Mouse (Mus musculus): ENCODE measurements around the gene Aasdh. TPM values are rescaled to one million over a fixed set of nuclear protein-coding genes. Genes with fewer than 3 reads are reported as not detected.

Gene Aasdh
- polyA plus RNA-seq, 1 experiment from 2014 or later, result 5.8 TPM

- Histone ChIP-seq H3K4me2 (ENCODE audit: low read depth, low read length) (no peak overlapping the region), H3K27ac (ENCODE audit: low read length) (no peak overlapping the region), H3K4me1 (ENCODE audit: control insufficient read depth, low read depth, low read length) (peaks cover 23% of the 10 kb centered on the region), H3K36me3 (ENCODE audit: control insufficient read depth, insufficient read depth) (no peaks in the 10 kb centered on the region), H3K9me3 (replicated peaks; ENCODE audit: control insufficient read depth, low read length) (no peaks in the 10 kb centered on the region), H3K9ac (ENCODE audit: low read depth, low read length) (no peak overlapping the region), H3K27me3 (ENCODE audit: control insufficient read depth, insufficient read depth, low read depth, low read length) (no peaks in the 10 kb centered on the region), H3K4me3 (ENCODE audit: low read depth, low read length) (no peak overlapping the region)
- WGBS (ENCODE audit: insufficient replicate concordance), result 36% methylated on average over 4 of the region's 4 CpGs
- no peak for ATAC-seq (ENCODE audit: low read depth)
These were observed 41.8 kb upstream of the Aasdh start for GRCm38 (mm10) chr5:76947142-76947541.

- ATAC-seq (ENCODE audit: low read depth), result no peak
- H3K9me3 ChIP-seq (replicated peaks; ENCODE audit: control insufficient read depth, low read length), result no peaks in the 10 kb centered on the region
- peaks cover 2% of the 10 kb centered on the region for H3K36me3 ChIP-seq (ENCODE audit: control insufficient read depth, insufficient read depth)
- no peak overlapping the region for H3K9ac ChIP-seq (ENCODE audit: low read depth, low read length)
- no peaks in the 10 kb centered on the region for H3K27me3 ChIP-seq (ENCODE audit: control insufficient read depth, insufficient read depth, low read depth, low read length)
- H3K27ac ChIP-seq (ENCODE audit: low read length), result no peak overlapping the region
- H3K4me3 ChIP-seq (ENCODE audit: low read depth, low read length), result no peak overlapping the region
- peaks cover 23% of the 10 kb centered on the region for H3K4me1 ChIP-seq (ENCODE audit: control insufficient read depth, low read depth, low read length)
- H3K4me2 ChIP-seq (ENCODE audit: low read depth, low read length), result no peak overlapping the region
- WGBS (ENCODE audit: insufficient replicate concordance), result 74% methylated on average over 2 of the region's 2 CpGs
These were observed 40.3 kb upstream of the Aasdh start for GRCm38 (mm10) chr5:76945678-76946033.

- Histone ChIP-seq H3K4me3 (ENCODE audit: low read depth, low read length) (no peak overlapping the region), H3K9me3 (replicated peaks; ENCODE audit: control insufficient read depth, low read length) (no peaks in the 10 kb centered on the region), H3K36me3 (ENCODE audit: control insufficient read depth, insufficient read depth) (peaks cover 7% of the 10 kb centered on the region), H3K4me1 (ENCODE audit: control insufficient read depth, low read depth, low read length) (peaks cover 20% of the 10 kb centered on the region), H3K9ac (ENCODE audit: low read depth, low read length) (no peak overlapping the region), H3K27me3 (ENCODE audit: control insufficient read depth, insufficient read depth, low read depth, low read length) (no peaks in the 10 kb centered on the region), H3K4me2 (ENCODE audit: low read depth, low read length) (no peak overlapping the region), H3K27ac (ENCODE audit: low read length) (no peak overlapping the region)
- WGBS (ENCODE audit: insufficient replicate concordance), result 60% methylated on average over 6 of the region's 6 CpGs
- no peak for ATAC-seq (ENCODE audit: low read depth)
These were observed 39.8 kb upstream of the Aasdh start for GRCm38 (mm10) chr5:76944965-76945677.

GRCm38 (mm10) chr5:76942505-76942904 is 37.2 kb upstream of the Aasdh start:
- Histone ChIP-seq H3K9me3 (replicated peaks; ENCODE audit: control insufficient read depth, low read length) (no peaks in the 10 kb centered on the region), H3K4me3 (ENCODE audit: low read depth, low read length) (no peak overlapping the region), H3K27me3 (ENCODE audit: control insufficient read depth, insufficient read depth, low read depth, low read length) (no peaks in the 10 kb centered on the region), H3K36me3 (ENCODE audit: control insufficient read depth, insufficient read depth) (peaks cover 14% of the 10 kb centered on the region), H3K4me2 (ENCODE audit: low read depth, low read length) (no peak overlapping the region), H3K27ac (ENCODE audit: low read length) (no peak overlapping the region), H3K9ac (ENCODE audit: low read depth, low read length) (no peak overlapping the region), H3K4me1 (ENCODE audit: control insufficient read depth, low read depth, low read length) (peaks cover 9% of the 10 kb centered on the region)
- 71% methylated on average over 4 of the region's 4 CpGs for WGBS (ENCODE audit: insufficient replicate concordance)
- ATAC-seq (ENCODE audit: low read depth), result peak; percentile 74

GRCm38 (mm10) chr5:76941975-76942374 is 36.7 kb upstream of the Aasdh start:
- no peak overlapping the region for H3K9ac ChIP-seq (ENCODE audit: low read depth, low read length)
- H3K9me3 ChIP-seq (replicated peaks; ENCODE audit: control insufficient read depth, low read length), result no peaks in the 10 kb centered on the region
- ATAC-seq (ENCODE audit: low read depth), result no peak
- 73% methylated on average over 4 of the region's 4 CpGs for WGBS (ENCODE audit: insufficient replicate concordance)
- H3K4me1 ChIP-seq (ENCODE audit: control insufficient read depth, low read depth, low read length), result peaks cover 4% of the 10 kb centered on the region
- H3K4me3 ChIP-seq (ENCODE audit: low read depth, low read length), result no peak overlapping the region
- H3K36me3 ChIP-seq (ENCODE audit: control insufficient read depth, insufficient read depth), result peaks cover 14% of the 10 kb centered on the region
- H3K27me3 ChIP-seq (ENCODE audit: control insufficient read depth, insufficient read depth, low read depth, low read length), result no peaks in the 10 kb centered on the region
- H3K4me2 ChIP-seq (ENCODE audit: low read depth, low read length), result no peak overlapping the region
- H3K27ac ChIP-seq (ENCODE audit: low read length), result no peak overlapping the region

GRCm38 (mm10) chr5:76939717-76940116 is 34.4 kb upstream of the Aasdh start:
- H3K4me1 ChIP-seq (ENCODE audit: control insufficient read depth, low read depth, low read length), result peaks cover 4% of the 10 kb centered on the region
- H3K9me3 ChIP-seq (replicated peaks; ENCODE audit: control insufficient read depth, low read length), result no peaks in the 10 kb centered on the region
- H3K9ac ChIP-seq (ENCODE audit: low read depth, low read length), result no peak overlapping the region
- 74% methylated on average over 8 of the region's 8 CpGs for WGBS (ENCODE audit: insufficient replicate concordance)
- H3K4me2 ChIP-seq (ENCODE audit: low read depth, low read length), result no peak overlapping the region
- no peaks in the 10 kb centered on the region for H3K27me3 ChIP-seq (ENCODE audit: control insufficient read depth, insufficient read depth, low read depth, low read length)
- no peak overlapping the region for H3K4me3 ChIP-seq (ENCODE audit: low read depth, low read length)
- ATAC-seq (ENCODE audit: low read depth), result no peak
- no peak overlapping the region for H3K27ac ChIP-seq (ENCODE audit: low read length)
- peaks cover 14% of the 10 kb centered on the region for H3K36me3 ChIP-seq (ENCODE audit: control insufficient read depth, insufficient read depth)

GRCm38 (mm10) chr5:76929180-76929877 is 24.0 kb upstream of the Aasdh start:
- Histone ChIP-seq H3K9me3 (replicated peaks; ENCODE audit: control insufficient read depth, low read length) (no peaks in the 10 kb centered on the region), H3K36me3 (ENCODE audit: control insufficient read depth, insufficient read depth) (peaks cover 25% of the 10 kb centered on the region), H3K4me2 (ENCODE audit: low read depth, low read length) (no peak overlapping the region), H3K27me3 (ENCODE audit: control insufficient read depth, insufficient read depth, low read depth, low read length) (no peaks in the 10 kb centered on the region), H3K4me1 (ENCODE audit: control insufficient read depth, low read depth, low read length) (peaks cover 7% of the 10 kb centered on the region), H3K27ac (ENCODE audit: low read length) (peak overlapping the region; percentile 4), H3K4me3 (ENCODE audit: low read depth, low read length) (no peak overlapping the region), H3K9ac (ENCODE audit: low read depth, low read length) (no peak overlapping the region)
- ATAC-seq (ENCODE audit: low read depth), result peak; percentile 74
- 45% methylated on average over 7 of the region's 7 CpGs for WGBS (ENCODE audit: insufficient replicate concordance)

- H3K4me1 ChIP-seq (ENCODE audit: control insufficient read depth, low read depth, low read length), result peaks cover 7% of the 10 kb centered on the region
These were observed 23.0 kb upstream of the Aasdh start for GRCm38 (mm10) chr5:76928124-76928832.

GRCm38 (mm10) chr5:76924296-76924695 is 19.0 kb upstream of the Aasdh start:
- no peaks in the 10 kb centered on the region for H3K9me3 ChIP-seq (replicated peaks; ENCODE audit: control insufficient read depth, low read length)
- no peak overlapping the region for H3K4me2 ChIP-seq (ENCODE audit: low read depth, low read length)
- ATAC-seq (ENCODE audit: low read depth), result no peak
- no peak overlapping the region for H3K4me3 ChIP-seq (ENCODE audit: low read depth, low read length)
- H3K9ac ChIP-seq (ENCODE audit: low read depth, low read length), result no peak overlapping the region
- H3K27me3 ChIP-seq (ENCODE audit: control insufficient read depth, insufficient read depth, low read depth, low read length), result no peaks in the 10 kb centered on the region
- peaks cover 33% of the 10 kb centered on the region for H3K36me3 ChIP-seq (ENCODE audit: control insufficient read depth, insufficient read depth)
- WGBS (ENCODE audit: insufficient replicate concordance), result 73% methylated on average over 1 of the region's 1 CpGs
- no peak overlapping the region for H3K27ac ChIP-seq (ENCODE audit: low read length)
- peaks cover under 1% of the 10 kb centered on the region; the same call in 1 of the 2 replicates for H3K4me1 ChIP-seq (ENCODE audit: control insufficient read depth, low read depth, low read length)

More at GRCm38 (mm10) chr5:76928124-76928832, 23.0 kb upstream of the Aasdh start:
- no peaks in the 10 kb centered on the region for H3K9me3 ChIP-seq (replicated peaks; ENCODE audit: control insufficient read depth, low read length)
- H3K36me3 ChIP-seq (ENCODE audit: control insufficient read depth, insufficient read depth), result peaks cover 25% of the 10 kb centered on the region
- ATAC-seq (ENCODE audit: low read depth), result no peak
- no peaks in the 10 kb centered on the region for H3K27me3 ChIP-seq (ENCODE audit: control insufficient read depth, insufficient read depth, low read depth, low read length)
- H3K27ac ChIP-seq (ENCODE audit: low read length), result no peak overlapping the region
- WGBS (ENCODE audit: insufficient replicate concordance), result 86% methylated on average over 16 of the region's 16 CpGs
- H3K4me3 ChIP-seq (ENCODE audit: low read depth, low read length), result no peak overlapping the region
- no peak overlapping the region for H3K4me2 ChIP-seq (ENCODE audit: low read depth, low read length)
- no peak overlapping the region for H3K9ac ChIP-seq (ENCODE audit: low read depth, low read length)

All from liver, embryonic 16.5 days (tissue).